Mouse (Mus musculus) testis, adult 2 months (tissue): Measurements from ENCODE around the gene Glb1l. TPM values are rescaled to one million over a fixed set of nuclear protein-coding genes. Genes with fewer than 3 reads are reported as not detected.

Experiments
- H3K27ac ChIP-seq: fragments of 200-500 bp; 2 replicates; pipeline ENCODE4 v1.5.1; 2012; ENCODE audit warnings: low read depth, low read length; ENCODE audit not compliant: control insufficient read depth, insufficient read depth
- H3K27me3 ChIP-seq: fragments of 200-500 bp; 2 replicates; pipeline ENCODE4 v1.6.1; 2012; ENCODE audit warnings: mild to moderate bottlenecking, low read length, moderate library complexity; ENCODE audit not compliant: control insufficient read depth, insufficient read depth
- H3K36me3 ChIP-seq: fragments of 200-500 bp; 2 replicates; pipeline ENCODE4 v1.6.1; 2012; ENCODE audit warnings: mild to moderate bottlenecking, low read length; ENCODE audit not compliant: control insufficient read depth, insufficient read depth
- H3K4me1 ChIP-seq: fragments of 200-500 bp; 2 replicates; pipeline ENCODE4 v1.6.1; 2012; ENCODE audit warnings: low read length; ENCODE audit not compliant: control insufficient read depth, insufficient read depth
- H3K4me3 ChIP-seq: fragments of 200-500 bp; 2 replicates; pipeline ENCODE4 v1.5.1; 2012; ENCODE audit warnings: low read depth, mild to moderate bottlenecking, low read length, moderate library complexity, mixed read lengths; ENCODE audit not compliant: control insufficient read depth
- CTCF ChIP-seq: fragments of 200-500 bp; IDR thresholded peaks from 2 replicates; pipeline ENCODE4 v1.5.1; 2012; ENCODE audit warnings: low read depth, mild to moderate bottlenecking, inconsistent platforms, low read length, moderate library complexity; ENCODE audit not compliant: control insufficient read depth, insufficient read depth, insufficient replicate concordance
- POLR2A ChIP-seq: fragments of 200-500 bp; IDR thresholded peaks from 2 replicates; pipeline ENCODE4 v1.6.1; 2012; ENCODE audit warnings: low read depth, mild to moderate bottlenecking, inconsistent platforms, low read length, moderate library complexity; ENCODE audit not compliant: control insufficient read depth
- polyA plus RNA-seq: library from polyadenylated mRNA; depleted of rRNA; stranded (reverse); fragments of >200 nt; gene quantifications from 2 replicates; pipeline ENCODE4 v1.2.3, GENCODE M21; 2012

Gene Glb1l
- polyA plus RNA-seq, 1 experiment, result 129 TPM

DNA sequence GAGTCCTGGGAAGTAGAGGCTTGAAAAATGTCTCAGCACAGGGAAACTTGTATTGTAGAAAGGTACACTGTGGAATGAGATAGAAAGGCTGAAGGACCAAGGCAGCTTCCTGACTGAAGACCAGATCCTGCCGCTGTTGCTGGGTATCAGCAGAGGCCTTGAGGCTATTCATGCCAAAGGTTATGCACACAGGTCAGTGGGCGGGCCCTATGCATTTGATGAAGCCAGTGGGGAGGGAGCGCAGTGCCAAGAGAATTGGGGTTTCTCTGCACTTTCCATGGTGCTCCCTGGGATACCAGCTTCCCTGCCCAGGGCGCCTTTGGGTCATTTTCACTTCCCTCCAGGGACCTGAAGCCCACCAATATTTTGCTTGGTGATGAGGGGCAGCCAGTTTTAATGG, 1.9 kb upstream of the Glb1l start:
- TF ChIP-seq CTCF (no peak), POLR2A (no peak)
- no peak overlapping the region for H3K4me3 ChIP-seq
- no peaks in the 10 kb centered on the region for H3K27me3 ChIP-seq

DNA sequence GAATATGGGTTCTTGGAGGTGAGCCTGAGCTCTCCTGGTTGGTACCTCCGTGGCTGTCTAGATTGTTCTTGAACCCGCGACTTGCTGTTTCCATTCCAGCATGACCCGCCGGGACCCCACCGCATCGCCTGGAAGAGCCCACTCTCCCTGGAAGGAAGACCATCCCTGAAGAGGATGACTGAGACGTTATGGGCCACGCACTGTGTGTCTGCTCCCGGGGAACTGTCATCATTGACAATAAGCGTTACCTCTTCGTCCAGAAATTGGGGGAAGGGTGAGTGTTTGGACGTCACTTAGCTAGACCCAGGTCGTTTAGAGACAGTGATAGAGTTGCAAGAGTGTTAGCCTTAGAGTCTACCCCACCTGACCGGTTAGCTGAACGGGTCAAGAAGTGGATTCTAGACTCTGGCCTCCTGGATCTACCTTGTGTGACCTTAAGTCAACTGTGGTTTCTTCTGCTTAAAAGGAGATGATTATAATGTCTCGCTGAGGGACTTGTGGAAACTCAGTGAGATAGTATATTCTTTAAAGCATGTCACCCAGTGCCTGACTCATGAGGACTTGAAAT, 612 bp upstream of the Glb1l start:
- peaks cover 9% of the 10 kb centered on the region for H3K4me1 ChIP-seq
- no peaks in the 10 kb centered on the region for H3K27me3 ChIP-seq
- H3K36me3 ChIP-seq, result peaks cover 2% of the 10 kb centered on the region; the same call in 1 of the 2 replicates
- H3K27ac ChIP-seq, result peak overlapping the region; percentile 97
- TF ChIP-seq POLR2A, result no peak
- TF ChIP-seq CTCF, result no peak
- peak overlapping the region; percentile 99 for H3K4me3 ChIP-seq

More for the DNA sequence above, 1.9 kb upstream of the Glb1l start:
- Histone ChIP-seq H3K36me3 (peaks cover 2% of the 10 kb centered on the region; the same call in 1 of the 2 replicates), H3K27ac (no peak overlapping the region), H3K4me1 (peaks cover 9% of the 10 kb centered on the region)

DNA sequence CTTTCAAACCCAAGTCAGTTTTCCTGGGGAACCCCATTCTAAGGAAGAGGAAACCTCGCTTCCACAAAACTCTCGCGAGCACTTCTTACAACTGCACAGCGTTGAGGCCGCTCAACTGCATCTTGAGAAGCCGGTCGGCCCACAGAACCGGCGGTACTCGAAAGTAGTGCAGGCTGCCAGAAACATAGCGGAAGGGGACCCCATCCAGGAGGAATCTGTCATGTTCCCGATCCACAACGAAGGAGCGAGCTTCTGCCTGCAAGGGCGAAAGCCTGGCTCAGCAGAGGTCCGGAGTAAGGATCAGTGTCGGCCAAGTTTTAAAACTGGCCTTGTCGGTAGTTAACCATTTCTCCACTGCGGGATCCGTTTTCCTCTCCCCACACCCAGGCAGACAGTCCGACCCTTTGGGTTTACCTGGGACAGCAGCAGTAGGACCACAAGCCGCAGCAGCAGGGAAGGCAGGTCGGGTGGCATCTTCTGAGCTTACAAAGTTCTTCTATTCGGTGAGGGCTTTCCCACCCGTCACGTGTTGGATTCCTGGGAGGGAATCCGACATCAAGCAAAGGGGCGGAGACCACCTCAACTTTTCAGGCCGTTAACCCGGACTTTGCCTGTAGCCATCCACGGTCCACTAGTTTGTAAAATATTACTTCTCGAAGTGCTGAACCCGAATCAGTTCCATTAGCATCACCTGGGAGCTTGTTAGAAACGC, 1.5 kb downstream of the Glb1l start:
- peak overlapping the region; percentile 90 for H3K4me3 ChIP-seq
- TF ChIP-seq POLR2A (0 out of 2 replicates have a peak, but pooled peaks have one; percentile 23), CTCF (no peak)
- peaks cover 2% of the 10 kb centered on the region; the same call in 1 of the 2 replicates for H3K36me3 ChIP-seq
- no peaks in the 10 kb centered on the region for H3K27me3 ChIP-seq
- H3K27ac ChIP-seq, result peak overlapping the region; percentile 41
- H3K4me1 ChIP-seq, result peaks cover 9% of the 10 kb centered on the region

DNA sequence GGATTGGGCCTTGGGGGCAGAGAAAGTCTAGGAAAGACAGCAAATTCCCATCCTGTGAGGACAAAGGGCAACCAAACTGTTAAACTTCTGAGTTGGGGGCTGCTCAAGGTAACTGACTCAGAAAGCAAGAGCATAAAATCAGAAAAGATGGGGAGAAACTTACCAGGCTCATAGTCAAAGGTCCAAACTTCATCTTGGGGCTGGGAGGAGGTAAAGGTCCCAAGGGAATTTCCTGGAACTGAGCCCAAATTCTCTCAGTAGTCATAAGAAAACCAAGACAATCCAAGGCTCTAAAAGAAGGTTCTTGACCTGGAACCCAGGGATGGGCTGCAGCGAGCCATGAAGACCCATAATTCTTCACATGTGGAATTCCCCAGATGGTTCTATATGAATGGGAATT, 9.4 kb downstream of the Glb1l start:
- Histone ChIP-seq H3K27ac (no peak overlapping the region), H3K36me3 (no peaks in the 10 kb centered on the region), H3K27me3 (no peaks in the 10 kb centered on the region), H3K4me3 (no peak overlapping the region), H3K4me1 (no peaks in the 10 kb centered on the region)
- no peak for TF ChIP-seq CTCF
- no peak for TF ChIP-seq POLR2A

DNA sequence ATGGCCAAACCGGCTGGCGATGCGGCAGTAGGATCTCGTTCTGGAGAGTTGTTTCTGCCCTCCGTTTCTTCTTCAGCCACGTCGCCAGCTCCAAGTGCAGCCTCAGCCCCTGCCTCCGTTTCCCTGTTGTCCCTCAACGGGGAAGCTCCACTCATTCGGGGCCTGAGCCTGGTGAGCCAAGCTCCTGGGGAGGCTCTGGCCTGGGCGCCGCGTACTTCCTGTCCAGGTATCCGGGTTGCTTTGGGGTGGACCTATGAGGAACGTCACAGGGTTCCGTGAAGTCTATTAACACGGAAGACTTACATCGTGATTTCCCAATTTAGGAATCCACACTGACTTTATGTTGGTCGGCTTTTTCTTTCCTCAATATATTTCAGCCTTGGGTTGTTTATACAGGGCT, 18.2 kb downstream of the Glb1l start:
- Histone ChIP-seq H3K27me3 (no peaks in the 10 kb centered on the region), H3K4me3 (peak overlapping the region; percentile 88), H3K4me1 (peaks cover 12% of the 10 kb centered on the region), H3K27ac (peak overlapping the region; percentile 82), H3K36me3 (peaks cover 1% of the 10 kb centered on the region; the same call in 1 of the 2 replicates)
- no peak for TF ChIP-seq CTCF

DNA sequence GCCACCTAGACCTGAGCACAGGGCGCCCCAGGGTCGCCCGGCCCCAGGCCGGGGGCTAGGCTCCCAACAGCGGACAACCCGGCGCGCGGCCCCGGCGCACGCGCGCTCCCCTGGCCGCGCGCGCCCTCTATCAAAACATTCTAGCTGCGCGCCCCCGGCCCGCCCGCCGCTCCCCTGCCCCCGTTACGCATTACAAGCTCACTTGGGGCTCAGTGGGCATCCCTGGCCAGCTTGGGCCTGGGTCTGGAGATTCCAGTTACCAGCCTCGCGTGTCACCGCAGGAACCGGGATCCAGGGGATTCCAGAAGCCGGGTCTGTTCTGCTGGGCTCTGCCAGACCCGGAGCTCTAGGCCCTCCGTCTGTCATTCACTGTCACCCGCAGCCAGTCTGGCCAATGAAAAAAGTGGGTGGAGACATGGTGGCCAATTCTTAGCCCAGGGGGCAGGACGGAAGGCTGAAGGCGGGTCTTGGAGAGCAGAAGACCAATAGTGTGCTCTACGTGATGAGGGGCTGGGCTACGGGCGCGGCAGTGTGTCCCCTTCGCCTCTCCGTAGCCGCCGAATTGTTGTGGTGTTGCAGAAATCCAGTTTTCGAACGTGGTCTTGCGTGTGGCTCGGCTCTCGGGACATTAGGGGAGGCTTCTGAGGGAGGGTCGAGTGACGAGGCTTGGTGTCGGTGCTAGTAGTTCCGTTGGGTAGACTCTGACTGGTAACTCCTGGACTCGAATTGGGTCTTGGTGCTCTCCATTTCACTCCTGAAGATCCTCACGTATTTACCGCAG, 18.8 kb downstream of the Glb1l start, which contains the start of the genes Ankzf1 and Atg9a:
TSS of gene Ankzf1 (plus strand) at position 530 of the 781 bp plus-strand sequence.
TSS of gene Atg9a (minus strand) at position 575 of the 781 bp plus-strand sequence.
- Histone ChIP-seq H3K4me3 (peak within 1 kb of the TSS; percentile 88), H3K4me1 (peaks cover 12% of the 10 kb centered on the region), H3K27ac (peak within 1 kb of the TSS; percentile 82), H3K27me3 (no peaks in the 10 kb centered on the region), H3K36me3 (peaks cover 3% of the 10 kb centered on the region; the same call in 1 of the 2 replicates)
- TF ChIP-seq POLR2A, result peak; percentile 63; the same call in 1 of the 2 replicates
- no peak for TF ChIP-seq CTCF

DNA sequence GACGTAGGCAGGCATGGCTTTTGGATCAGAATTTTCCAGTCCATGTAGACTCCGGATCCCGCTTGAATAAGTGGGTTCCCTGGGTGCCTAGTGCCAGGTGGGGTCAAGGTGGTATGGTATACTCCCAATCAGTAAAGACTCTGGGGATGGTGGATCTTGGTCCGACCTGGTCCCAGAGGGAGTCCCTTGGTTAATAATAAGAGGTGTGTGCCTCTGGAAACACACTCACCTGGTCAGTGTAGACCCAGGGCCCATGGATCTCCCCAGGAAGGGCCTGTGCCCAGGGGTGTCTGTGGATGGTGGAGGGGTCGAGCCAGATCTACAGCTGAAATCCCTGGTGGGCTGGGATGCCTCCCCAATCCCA, 19.4 kb downstream of the Glb1l start:
- H3K27ac ChIP-seq, result peak overlapping the region; percentile 73
- TF ChIP-seq CTCF (no peak), POLR2A (no peak)
- no peaks in the 10 kb centered on the region for H3K27me3 ChIP-seq
- H3K36me3 ChIP-seq, result peaks cover 3% of the 10 kb centered on the region; the same call in 1 of the 2 replicates
- H3K4me3 ChIP-seq, result peak overlapping the region; percentile 88
- peaks cover 12% of the 10 kb centered on the region for H3K4me1 ChIP-seq
